Mouse (Mus musculus) CH12.LX (cell line): ENCODE results near the gene Kmt2a. TPM values are rescaled to one million over a fixed set of nuclear protein-coding genes. Genes with fewer than 3 reads are reported as not detected.
A peak's percentile ranks its signal among the peaks of the same experiment; 100 is the strongest.

Experiments
- DNase-seq: peaks from one replicate; pipeline ENCODE4 v3.0.0-alpha.2; 2013; ENCODE audit errors: extremely low read depth
- H3K27ac ChIP-seq: 2 replicates; pipeline ENCODE4 v1.5.1; 2012; ENCODE audit warnings: low read depth, mild to moderate bottlenecking, control low read depth, moderate library complexity; ENCODE audit not compliant: insufficient read depth
- H3K27me3 ChIP-seq: replicated peaks from 2 replicates; pipeline ENCODE3; 2012; ENCODE audit warnings: inconsistent platforms
- H3K36me3 ChIP-seq, 2 experiments: replicated peaks in 1 of 2; 2 replicates each; pipeline versions ENCODE3 to v1.6.1; 2012; ENCODE audit warnings: inconsistent platforms in 1 of 2, low read length in 1 of 2, mild to moderate bottlenecking in 1 of 2, mixed read lengths in 1 of 2, moderate library complexity in 1 of 2; ENCODE audit not compliant: control insufficient read depth in 1 of 2, insufficient read depth in 1 of 2
- H3K4me1 ChIP-seq, 2 experiments: 2 replicates each; pipeline ENCODE4 v1.6.1; 2012; ENCODE audit warnings: inconsistent platforms in 1 of 2, moderate library complexity in 1 of 2; ENCODE audit not compliant: insufficient read depth in 2 of 2, control insufficient read depth in 1 of 2
- H3K4me2 ChIP-seq: 2 replicates; pipeline ENCODE4 v1.6.1; 2012; ENCODE audit warnings: low read depth, mild to moderate bottlenecking, control low read depth; ENCODE audit not compliant: poor library complexity, insufficient read depth, severe bottlenecking
- H3K4me3 ChIP-seq, 3 experiments: fragments of 150-350 bp in 1 of 3; sonication (generic) in 1 of 3; replicated peaks in 1 of 3; 2 replicates each; pipeline versions ENCODE3 to v1.5.1; 2011 to 2012; ENCODE audit warnings: low read depth in 2 of 3, low read length in 2 of 3, mild to moderate bottlenecking in 2 of 3, moderate library complexity in 2 of 3, control low read depth in 1 of 3, improper control_type of control experiment in 1 of 3, inconsistent platforms in 1 of 3, mixed read lengths in 1 of 3; ENCODE audit not compliant: poor library complexity in 1 of 3
- H3K79me2 ChIP-seq: replicated peaks from 2 replicates; pipeline ENCODE4 v1.6.1; 2012; ENCODE audit warnings: mild to moderate bottlenecking, moderate library complexity; ENCODE audit not compliant: control insufficient read depth, poor library complexity, insufficient read depth, severe bottlenecking; ENCODE audit errors: extremely low read depth
- H3K9ac ChIP-seq: 2 replicates; pipeline ENCODE4 v1.6.1; 2012; ENCODE audit warnings: low read depth, mild to moderate bottlenecking, control low read depth, moderate library complexity; ENCODE audit not compliant: insufficient read depth
- H3K9me3 ChIP-seq: replicated peaks from 2 replicates; pipeline ENCODE3; 2012; ENCODE audit warnings: low read length, inconsistent platforms, mixed read lengths
- BHLHE40 ChIP-seq: IDR thresholded peaks from 2 replicates; pipeline ENCODE4 v1.6.1; 2011; ENCODE audit warnings: mild to moderate bottlenecking, low read depth, low read length, improper control_type of control experiment
- CHD1 ChIP-seq: IDR thresholded peaks from 2 replicates; pipeline ENCODE4 v1.6.1; 2012; ENCODE audit warnings: low read depth, low read length, improper control_type of control experiment, inconsistent platforms
- CHD2 ChIP-seq: IDR thresholded peaks from 2 replicates; pipeline ENCODE4 v1.6.1; 2011; ENCODE audit warnings: low read length, improper control_type of control experiment
- CTCF ChIP-seq, 2 experiments: IDR thresholded peaks in 1 of 2; conservative IDR thresholded peaks in 1 of 2; 2 replicates each; pipeline ENCODE4 v1.5.1; 2011 to 2012; ENCODE audit warnings: low read depth in 2 of 2, low read length in 2 of 2, improper control_type of control experiment in 1 of 2, inconsistent platforms in 1 of 2, mild to moderate bottlenecking in 1 of 2, moderate library complexity in 1 of 2
- E2F4 ChIP-seq: IDR thresholded peaks from 2 replicates; pipeline ENCODE4 v1.6.1; 2011; ENCODE audit warnings: low read depth, low read length, improper control_type of control experiment; ENCODE audit not compliant: insufficient replicate concordance
- ELF1 ChIP-seq: IDR thresholded peaks from 2 replicates; pipeline ENCODE4 v1.6.1; 2014; ENCODE audit warnings: low read depth, mild to moderate bottlenecking, inconsistent platforms, low read length, improper control_type of control experiment
- EP300 ChIP-seq: IDR thresholded peaks from 2 replicates; pipeline ENCODE4 v1.6.1; 2011; ENCODE audit warnings: low read length, improper control_type of control experiment
- ETS1 ChIP-seq: conservative IDR thresholded peaks from 2 replicates; pipeline ENCODE4 v1.6.1; 2012; ENCODE audit warnings: low read depth, mild to moderate bottlenecking, inconsistent platforms, low read length, improper control_type of control experiment, moderate library complexity
- HCFC1 ChIP-seq: IDR thresholded peaks from 2 replicates; pipeline ENCODE4 v1.6.1; 2012; ENCODE audit warnings: low read depth, mild to moderate bottlenecking, inconsistent platforms, low read length, improper control_type of control experiment
- IRF4 ChIP-seq: IDR thresholded peaks from 2 replicates; pipeline ENCODE4 v1.6.1; 2014; ENCODE audit warnings: low read depth, mild to moderate bottlenecking, inconsistent platforms, low read length, improper control_type of control experiment
- JUN ChIP-seq: IDR thresholded peaks from 2 replicates; pipeline ENCODE4 v1.6.1; 2011; ENCODE audit warnings: low read depth, mild to moderate bottlenecking, low read length, improper control_type of control experiment, moderate library complexity; ENCODE audit not compliant: insufficient read depth
- MAX ChIP-seq: IDR thresholded peaks from 2 replicates; pipeline ENCODE4 v1.6.1; 2011; ENCODE audit warnings: low read length, improper control_type of control experiment
- MAZ ChIP-seq: IDR thresholded peaks from 2 replicates; pipeline ENCODE4 v1.6.1; 2012; ENCODE audit warnings: low read depth, mild to moderate bottlenecking, inconsistent platforms, low read length, improper control_type of control experiment, moderate library complexity
- MEF2A ChIP-seq: IDR thresholded peaks from 2 replicates; pipeline ENCODE4 v1.6.1; 2014; ENCODE audit warnings: low read depth, mild to moderate bottlenecking, inconsistent platforms, low read length, improper control_type of control experiment, borderline replicate concordance
- MXI1 ChIP-seq: IDR thresholded peaks from 2 replicates; pipeline ENCODE4 v1.6.1; 2011; ENCODE audit warnings: mild to moderate bottlenecking, low read depth, low read length, improper control_type of control experiment
- NELFE ChIP-seq: IDR thresholded peaks from 2 replicates; pipeline ENCODE4 v1.6.1; 2011; ENCODE audit warnings: low read depth, low read length, improper control_type of control experiment
- PAX5 ChIP-seq: IDR thresholded peaks from 2 replicates; pipeline ENCODE4 v1.6.1; 2012; ENCODE audit warnings: low read length, inconsistent platforms, mixed read lengths
- POLR2A ChIP-seq: IDR thresholded peaks from 2 replicates; pipeline ENCODE4 v1.6.1; 2011; ENCODE audit warnings: low read depth, mild to moderate bottlenecking, improper control_type of control experiment, low read length
- POLR2AphosphoS2 ChIP-seq: IDR thresholded peaks from 2 replicates; pipeline ENCODE4 v1.6.1; 2011; ENCODE audit warnings: low read depth, low read length, improper control_type of control experiment
- RCOR1 ChIP-seq: conservative IDR thresholded peaks from 2 replicates; pipeline ENCODE4 v1.6.1; 2012; ENCODE audit warnings: low read depth, mild to moderate bottlenecking, inconsistent platforms, low read length, improper control_type of control experiment
- SIN3A ChIP-seq: IDR thresholded peaks from 2 replicates; pipeline ENCODE4 v1.6.1; 2012; ENCODE audit warnings: low read length, improper control_type of control experiment, inconsistent platforms
- SMC3 ChIP-seq: IDR thresholded peaks from 2 replicates; pipeline ENCODE4 v1.6.1; 2011; ENCODE audit warnings: low read depth, low read length, improper control_type of control experiment
- TBP ChIP-seq: conservative IDR thresholded peaks from 2 replicates; pipeline ENCODE4 v1.6.1; 2011; ENCODE audit warnings: low read depth, low read length, improper control_type of control experiment
- TCF12 ChIP-seq: IDR thresholded peaks from 2 replicates; pipeline ENCODE4 v1.6.1; 2014; ENCODE audit warnings: low read depth, mild to moderate bottlenecking, inconsistent platforms, low read length, improper control_type of control experiment
- UBTF ChIP-seq: IDR thresholded peaks from 2 replicates; pipeline ENCODE4 v1.6.1; 2012; ENCODE audit warnings: low read depth, mild to moderate bottlenecking, inconsistent platforms, low read length, improper control_type of control experiment, moderate library complexity
- USF2 ChIP-seq: conservative IDR thresholded peaks from 2 replicates; pipeline ENCODE4 v1.6.1; 2011; ENCODE audit warnings: low read depth, low read length, improper control_type of control experiment
- ZC3H11A ChIP-seq: IDR thresholded peaks from 2 replicates; pipeline ENCODE4 v1.6.1; 2012; ENCODE audit warnings: low read depth, mild to moderate bottlenecking, inconsistent platforms, low read length, improper control_type of control experiment
- ZKSCAN1 ChIP-seq: IDR thresholded peaks from 2 replicates; pipeline ENCODE4 v1.6.1; 2012; ENCODE audit warnings: low read depth, inconsistent platforms, low read length, improper control_type of control experiment, borderline replicate concordance
- ZMIZ1 ChIP-seq: IDR thresholded peaks from 2 replicates; pipeline ENCODE4 v1.6.1; 2012; ENCODE audit warnings: low read depth, mild to moderate bottlenecking, inconsistent platforms, low read length, improper control_type of control experiment
- dilution Hi-C: fragments of 300-500 bp; cut with MboI; formaldehyde crosslinking; loops from 2 replicates; pipeline ENCODE4 v1.14.3; 2020; ENCODE audit warnings: low sequenced_read_pairs; ENCODE audit not compliant: extremely low pct_unique_long_range_greater_than_20kb, extremely low pct_ligation_motif_present
- in situ Hi-C: fragments of 300-500 bp; cut with MboI; formaldehyde crosslinking; loops from 3 replicates; pipeline ENCODE4 v1.14.3; 2019; ENCODE audit warnings: low sequenced_read_pairs, low pct_ligation_motif_present, low pct_unique_long_range_greater_than_20kb, mixed read lengths
- polyA plus RNA-seq: library from polyadenylated mRNA; unstranded; fragments of >175 nt; gene quantifications from 2 replicates; pipeline ENCODE4 v1.2.1, GENCODE M21; 2012; ENCODE audit warnings: low read depth; ENCODE audit not compliant: insufficient read length
- total RNA-seq, 2 experiments: library from RNA; depleted of rRNA; stranded (reverse); fragments of 300-350 nt in 1 of 2; fragments of >200 nt in 1 of 2; gene quantifications; 2 replicates each; pipeline ENCODE4 v1.2.3; 2012 to 2014

The Kmt2a gene
- total and polyA plus RNA-seq, 3 experiments: 2.5 to 21.3 (median 7.2) TPM

DNA sequence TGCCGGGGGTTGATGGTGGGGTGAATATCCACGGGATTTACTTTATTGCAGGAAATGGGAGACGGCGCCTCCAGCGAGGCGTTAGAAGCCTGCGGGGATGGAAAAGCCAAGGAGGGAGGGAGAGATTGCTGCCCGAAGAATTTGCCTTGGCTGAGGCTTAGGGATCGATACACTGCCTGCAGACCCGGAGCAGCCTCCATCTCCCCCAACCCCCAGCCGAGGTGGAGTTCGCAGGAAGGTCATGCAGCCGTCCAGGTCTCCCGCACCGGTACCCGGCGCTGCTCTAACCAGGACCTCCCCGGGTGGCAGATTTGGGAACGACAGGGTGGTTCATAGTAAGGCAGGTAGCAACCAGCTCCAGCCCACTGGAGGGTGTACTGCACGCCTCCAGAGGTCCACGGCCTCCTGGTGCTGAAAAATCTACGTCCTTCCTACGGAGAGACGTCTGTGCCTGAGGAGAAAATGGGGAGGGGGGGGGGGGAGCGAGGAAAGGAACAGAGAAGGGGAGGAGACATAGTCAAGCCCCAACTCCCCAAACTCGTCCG, 1.4 kb upstream of the Kmt2a start:
- 0 out of 2 replicates have a peak, but pooled peaks have one; percentile 9 for TF ChIP-seq SIN3A
- TF ChIP-seq BHLHE40: no peak
- no peak for TF ChIP-seq MAZ
- TF ChIP-seq ELF1: no peak
- peak; percentile 18; the same call in 1 of the 2 replicates for TF ChIP-seq SMC3
- TF ChIP-seq CTCF (conservative IDR thresholded peaks at IDR 0.05 in 1 of 2, IDR thresholded peaks at IDR 0.05 in 1 of 2; ENCODE audit: low read depth in 2 of 2, low read length in 2 of 2): peak in 1 of 2 experiments; percentile 34; a peak in 1 of 4 replicates
- no peak for TF ChIP-seq JUN
- no peak for TF ChIP-seq ZMIZ1
- TF ChIP-seq MXI1: peak; percentile 69
- in situ Hi-C loops: no loop called here

GRCm38 (mm10) chr9:44881941-44882435, 892 bp upstream of the Kmt2a start:
- Histone ChIP-seq H3K9ac (peak overlapping the region; percentile 89), H3K4me3 (peak overlapping the region; percentile 64 to 95 (median 92)), H3K4me1 (peaks cover 5 to 31% of the 10 kb centered on the region in 2 experiments; a peak in 3 of 4 replicates), H3K79me2 (peaks cover 39% of the 10 kb centered on the region), H3K4me2 (peak overlapping the region; percentile 90), H3K9me3 (no peaks in the 10 kb centered on the region), H3K27me3 (no peaks in the 10 kb centered on the region), H3K36me3 (peaks cover 0 to 14% of the 10 kb centered on the region in 2 experiments), H3K27ac (peak overlapping the region; percentile 76)
- dilution Hi-C loops (no loop called here), in situ Hi-C loops (no loop called here)
- TF ChIP-seq HCFC1: peak; percentile 29; the same call in 1 of the 2 replicates
- TF ChIP-seq EP300: no peak
- no peak for TF ChIP-seq UBTF
- peak; percentile 73 for TF ChIP-seq TBP
- TF ChIP-seq ZMIZ1: peak; percentile 86
- TF ChIP-seq BHLHE40: no peak; the same call in 1 of the 2 replicates
- TF ChIP-seq ZKSCAN1: no peak
- no peak for TF ChIP-seq SMC3
- no peak for TF ChIP-seq ETS1
- TF ChIP-seq MEF2A: peak; percentile 9; the same call in 1 of the 2 replicates
- peak; percentile 96 for TF ChIP-seq POLR2A
- TF ChIP-seq MAX: peak; percentile 63; the same call in 1 of the 2 replicates
- TF ChIP-seq ZC3H11A: no peak
- TF ChIP-seq SIN3A: peak; percentile 61; the same call in 1 of the 2 replicates
- TF ChIP-seq MAZ: peak; percentile 81; the same call in 1 of the 2 replicates
- TF ChIP-seq RCOR1: no peak
- no peak for TF ChIP-seq USF2
- peak; percentile 63 for TF ChIP-seq TCF12
- TF ChIP-seq CHD2: no peak
- 0 out of 2 replicates have a peak, but pooled peaks have one; percentile 10 for TF ChIP-seq ELF1
- TF ChIP-seq E2F4: no peak
- peak; percentile 54 for TF ChIP-seq MXI1
- TF ChIP-seq PAX5: no peak
- peak; percentile 35; the same call in 1 of the 2 replicates for TF ChIP-seq IRF4
- TF ChIP-seq NELFE: peak; percentile 90
- no peak for TF ChIP-seq CHD1
- TF ChIP-seq POLR2AphosphoS2: peak; percentile 82
- peak; percentile 82 for DNase-seq

More for the DNA sequence above, 1.4 kb upstream of the Kmt2a start:
- peaks cover under 1 to 30% of the 10 kb centered on the region in 2 experiments; a peak in 3 of 4 replicates for H3K4me1 ChIP-seq
- peak overlapping the region; percentile 64 to 95 (median 92) for H3K4me3 ChIP-seq
- no peaks in the 10 kb centered on the region for H3K27me3 ChIP-seq
- peak; percentile 61 for DNase-seq
- peak overlapping the region; percentile 51; the same call in 1 of the 2 replicates for H3K9ac ChIP-seq
- peak overlapping the region; percentile 90 for H3K4me2 ChIP-seq
- H3K27ac ChIP-seq: no peak overlapping the region
- peaks cover 0 to 9% of the 10 kb centered on the region in 2 experiments for H3K36me3 ChIP-seq
- H3K9me3 ChIP-seq: no peaks in the 10 kb centered on the region
- peaks cover 34% of the 10 kb centered on the region for H3K79me2 ChIP-seq
- dilution Hi-C loops: no loop called here
